Mouse (Mus musculus) midbrain, embryonic 16.5 days (tissue): ENCODE measurements around the gene Calcoco2. TPM values are rescaled to one million over a fixed set of nuclear protein-coding genes. Genes with fewer than 3 reads are reported as not detected.
A peak's percentile ranks its signal among the peaks of the same experiment; 100 is the strongest.

Source experiments
- ATAC-seq: fragments of 200-750 bp; cut with Nextera tagmentation; 2 replicates; pipeline ENCODE4 v1.8.0; 2017; ENCODE audit warnings: moderate TSS enrichment
- H3K27ac ChIP-seq: fragments of 300-500 bp; sonication (generic); 2 replicates; pipeline ENCODE4 v1.5.1; 2014; ENCODE audit warnings: mild to moderate bottlenecking, low read length, mixed read lengths
- H3K27me3 ChIP-seq: fragments of 300-500 bp; sonication (generic); 2 replicates; pipeline ENCODE4 v1.6.1; 2014; ENCODE audit warnings: low read depth, low read length, mixed read lengths; ENCODE audit not compliant: control insufficient read depth, insufficient read depth
- H3K36me3 ChIP-seq: fragments of 300-500 bp; sonication (generic); 2 replicates; pipeline ENCODE4 v1.6.1; 2014; ENCODE audit warnings: mild to moderate bottlenecking, low read length, moderate library complexity, mixed read lengths; ENCODE audit not compliant: control insufficient read depth, insufficient read depth
- H3K4me1 ChIP-seq: fragments of 300-500 bp; sonication (generic); 2 replicates; pipeline ENCODE4 v1.6.1; 2014; ENCODE audit warnings: mild to moderate bottlenecking, low read length, mixed read lengths; ENCODE audit not compliant: control insufficient read depth, insufficient read depth
- H3K4me2 ChIP-seq: fragments of 300-500 bp; sonication (generic); 2 replicates; pipeline ENCODE4 v1.6.1; 2014; ENCODE audit warnings: mild to moderate bottlenecking, low read length, mixed read lengths
- H3K4me3 ChIP-seq: fragments of 300-500 bp; sonication (generic); 2 replicates; pipeline ENCODE4 v1.5.1; 2014; ENCODE audit warnings: low read depth, mild to moderate bottlenecking, low read length, moderate library complexity, mixed read lengths
- H3K9ac ChIP-seq: fragments of 300-500 bp; sonication (generic); 2 replicates; pipeline ENCODE4 v1.6.1; 2014; ENCODE audit warnings: low read depth, low read length, mixed read lengths
- H3K9me3 ChIP-seq: fragments of 300-500 bp; sonication (generic); replicated peaks from 2 replicates; pipeline ENCODE4 v1.6.1; 2014; ENCODE audit warnings: mild to moderate bottlenecking, low read length, mixed read lengths; ENCODE audit not compliant: control insufficient read depth, poor library complexity, severe bottlenecking
- WGBS: fragments of 180-500 bp; shearing (Covaris S2); extraction: QIAGEN DNeasy Blood & Tissue Kit; methylation state at CpG from one replicate; pipeline ENCODE4 v1.1.7; 2014; 5-methylcytosine and 5-hydroxymethylcytosine counted together
- polyA plus RNA-seq: library from polyadenylated mRNA; unstranded; fragments of >200 nt; fragmentation: Nextera tagmentation; extraction: Ambion mirVana; gene quantifications from 2 replicates; pipeline ENCODE4 v1.2.1, GENCODE M21; 2015

Gene Calcoco2
- polyA plus RNA-seq, 1 experiment from 2014 or later, result not detected

DNA sequence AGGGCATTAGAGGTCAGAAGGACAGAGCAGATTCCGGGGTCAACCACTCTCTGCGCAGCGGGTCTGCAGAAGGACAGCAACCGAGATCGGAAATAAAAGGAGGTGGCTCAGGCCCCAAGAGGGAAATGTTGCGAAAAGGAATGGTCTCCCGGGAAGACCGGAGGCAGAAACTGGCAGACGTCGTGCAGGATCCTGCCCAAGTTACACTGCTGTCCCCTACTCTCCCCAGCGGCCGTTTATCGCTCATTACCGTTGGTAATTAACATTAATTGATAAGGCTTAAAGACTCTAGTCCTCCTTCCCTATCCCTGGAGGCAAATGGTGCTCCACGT lies 36.6 kb downstream of the Calcoco2 start:
- H3K27me3 ChIP-seq, result no peaks in the 10 kb centered on the region
- peaks cover 5% of the 10 kb centered on the region; the same call in 1 of the 2 replicates for H3K36me3 ChIP-seq
- 1% methylated on average over 15 of the region's 15 CpGs for WGBS
- peak overlapping the region; percentile 87 for H3K9ac ChIP-seq
- H3K4me2 ChIP-seq, result peak overlapping the region; percentile 87
- no peaks in the 10 kb centered on the region for H3K9me3 ChIP-seq
- H3K27ac ChIP-seq, result peak overlapping the region; percentile 79
- no peak for ATAC-seq
- peak overlapping the region; percentile 66 for H3K4me3 ChIP-seq
- H3K4me1 ChIP-seq, result peaks cover 13% of the 10 kb centered on the region

DNA sequence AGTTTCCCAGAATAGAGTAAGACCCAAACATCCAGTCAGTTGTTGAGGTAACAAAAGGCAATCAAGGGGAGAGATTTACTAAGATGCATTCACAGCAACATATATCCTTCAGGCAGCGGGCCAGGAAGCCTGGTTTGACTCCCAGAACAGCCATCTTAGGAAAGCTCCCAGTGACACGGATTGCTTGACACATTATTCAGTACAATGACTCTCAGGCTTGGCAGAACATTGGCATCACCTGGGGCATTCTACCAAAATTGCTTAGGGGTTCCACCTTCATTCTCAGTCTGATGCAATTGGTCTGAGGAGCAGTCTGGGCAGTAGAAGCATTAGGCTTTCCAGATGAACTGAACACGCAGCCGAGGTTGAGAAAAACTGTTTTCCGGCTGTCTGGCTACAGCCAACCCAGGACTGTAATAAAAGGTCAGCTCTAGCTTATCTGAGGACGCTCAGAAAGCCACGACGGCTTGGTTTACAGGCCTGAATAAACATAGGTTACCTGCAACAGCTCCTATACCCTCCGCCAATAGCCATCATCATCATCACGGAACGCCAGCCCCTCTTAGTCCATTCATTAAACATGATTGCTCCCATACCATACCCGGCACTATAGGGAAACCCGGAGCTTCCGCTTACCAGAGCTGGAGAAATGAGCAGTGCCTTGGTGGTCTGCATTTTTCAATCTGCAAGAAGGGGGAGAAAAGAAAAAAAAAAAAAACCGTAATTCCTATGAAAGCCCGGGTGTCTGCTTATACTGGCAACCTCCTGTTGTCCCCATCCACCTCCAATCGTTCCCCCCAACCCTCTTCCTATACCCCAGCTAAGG lies 37.2 kb downstream of the Calcoco2 start:
- no peak for ATAC-seq
- Histone ChIP-seq H3K4me1 (peaks cover 13% of the 10 kb centered on the region), H3K27me3 (no peaks in the 10 kb centered on the region), H3K9ac (peak overlapping the region; percentile 87), H3K36me3 (peaks cover 5% of the 10 kb centered on the region), H3K4me2 (peak overlapping the region; percentile 87), H3K4me3 (peak overlapping the region; percentile 66), H3K9me3 (no peaks in the 10 kb centered on the region), H3K27ac (peak overlapping the region; percentile 79)
- WGBS, result 29% methylated on average over 17 of the region's 17 CpGs

DNA sequence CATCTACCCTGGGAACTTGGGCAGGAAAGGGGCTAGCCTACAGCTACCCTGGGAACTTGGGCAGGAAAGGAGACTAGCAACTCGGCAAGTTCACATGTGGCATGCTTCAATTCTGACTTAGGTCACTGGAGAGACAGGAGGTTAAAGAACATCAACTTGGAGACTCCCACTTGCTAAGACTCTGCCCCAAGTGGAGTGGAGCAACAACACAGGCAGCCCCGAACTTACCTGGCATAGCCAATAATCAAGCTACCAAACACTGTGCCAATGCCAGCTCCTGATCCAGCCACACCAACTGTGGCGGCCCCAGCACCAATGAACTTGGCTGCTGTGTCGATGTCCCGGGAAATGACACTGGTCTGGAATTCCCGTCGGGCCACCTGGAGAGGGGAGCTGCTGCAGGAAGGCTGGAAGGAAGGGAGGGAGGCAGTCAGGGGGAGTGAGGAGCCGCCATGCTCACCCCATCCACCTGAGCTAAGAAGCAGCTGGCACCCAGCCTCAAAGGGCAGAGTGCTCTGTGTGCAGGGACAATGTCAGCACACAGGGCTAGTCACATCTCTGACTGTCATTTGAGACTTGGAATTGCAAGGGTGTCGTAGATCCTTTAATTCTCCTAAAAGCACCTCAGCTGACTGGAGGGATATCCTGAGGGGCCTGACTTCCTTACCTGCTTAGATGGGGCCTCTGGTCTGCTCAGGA lies 38.3 kb downstream of the Calcoco2 start:
- H3K27me3 ChIP-seq, result no peaks in the 10 kb centered on the region
- no peak overlapping the region for H3K9ac ChIP-seq
- peaks cover 13% of the 10 kb centered on the region for H3K4me1 ChIP-seq
- 88% methylated on average over 9 of the region's 9 CpGs for WGBS
- no peak for ATAC-seq
- H3K27ac ChIP-seq, result no peak overlapping the region
- no peaks in the 10 kb centered on the region for H3K9me3 ChIP-seq
- no peak overlapping the region for H3K4me3 ChIP-seq
- peaks cover 5% of the 10 kb centered on the region for H3K36me3 ChIP-seq
- H3K4me2 ChIP-seq, result peak overlapping the region; percentile 87; the same call in 1 of the 2 replicates

DNA sequence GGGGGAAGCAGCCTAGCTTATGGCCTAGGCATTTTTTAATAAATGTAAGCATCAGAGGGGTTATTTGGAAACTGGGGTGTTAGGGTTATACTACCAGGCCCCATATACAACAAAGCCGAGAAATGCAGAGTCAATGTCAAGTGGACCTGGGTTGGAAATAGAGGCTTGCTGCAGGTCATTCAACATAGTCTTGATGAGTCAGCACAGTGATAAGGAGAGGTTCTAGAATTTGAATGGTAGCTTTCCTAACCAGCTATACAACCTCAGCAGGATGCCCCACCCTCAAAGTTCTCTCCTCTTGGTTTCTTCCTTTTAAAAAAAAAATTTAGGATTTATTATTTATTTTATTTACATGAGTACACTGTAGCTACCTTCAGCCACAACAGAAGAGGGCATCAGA lies 40.8 kb downstream of the Calcoco2 start:
- no peak overlapping the region for H3K4me3 ChIP-seq
- WGBS, result 94% methylated on average over 1 of the region's 1 CpGs

DNA sequence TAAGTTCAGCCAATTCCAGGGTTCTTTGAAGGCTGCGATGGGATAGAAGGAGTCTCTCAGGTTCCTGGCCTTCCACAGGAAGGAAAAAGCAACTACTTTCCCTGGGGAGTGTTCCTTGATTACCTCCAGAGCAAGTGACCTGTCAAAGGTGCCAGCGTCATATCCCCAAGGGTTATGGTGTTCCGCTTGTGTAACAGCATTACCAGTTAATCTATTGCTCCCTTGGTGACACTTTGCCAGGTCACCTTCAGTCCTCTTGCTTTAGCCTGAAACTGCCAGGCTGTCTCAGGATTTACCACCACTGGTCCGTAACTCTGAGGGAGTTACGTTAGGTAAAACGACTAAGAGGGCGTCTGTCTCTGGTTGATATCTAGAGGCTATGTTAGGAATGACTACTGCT lies 41.4 kb downstream of the Calcoco2 start:
- 93% methylated on average over 7 of the region's 7 CpGs for WGBS
- Histone ChIP-seq H3K9ac (no peak overlapping the region), H3K36me3 (peaks cover 5% of the 10 kb centered on the region)

More for the DNA sequence above, 40.8 kb downstream of the Calcoco2 start:
- no peak for ATAC-seq
- H3K4me2 ChIP-seq, result no peak overlapping the region
- H3K9me3 ChIP-seq, result no peaks in the 10 kb centered on the region
- H3K27me3 ChIP-seq, result no peaks in the 10 kb centered on the region
- no peak overlapping the region for H3K9ac ChIP-seq
- H3K4me1 ChIP-seq, result peaks cover 13% of the 10 kb centered on the region
- no peak overlapping the region for H3K27ac ChIP-seq
- peaks cover 5% of the 10 kb centered on the region for H3K36me3 ChIP-seq

DNA sequence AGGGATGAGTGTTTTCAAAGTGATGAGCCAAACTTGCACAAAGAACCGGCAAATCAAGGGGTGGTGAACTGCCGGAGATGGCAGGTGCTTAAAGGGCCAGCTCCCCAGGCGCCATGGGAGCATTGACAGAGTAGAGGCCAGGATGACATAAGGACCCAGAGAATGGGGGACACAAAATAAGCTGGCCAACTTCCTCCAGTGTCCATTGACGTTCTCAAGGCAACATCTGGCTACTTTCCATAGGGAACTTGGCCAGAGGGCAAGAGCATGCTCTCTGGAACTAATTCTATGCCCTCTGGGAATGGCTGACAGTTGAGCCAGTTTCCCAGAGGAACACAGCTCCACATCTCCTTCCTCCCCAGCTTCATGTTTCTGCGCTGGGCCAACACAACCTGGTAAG lies 43.5 kb downstream of the Calcoco2 start:
- Histone ChIP-seq H3K4me3 (no peak overlapping the region), H3K4me1 (peaks cover 15% of the 10 kb centered on the region), H3K9ac (no peak overlapping the region), H3K27me3 (no peaks in the 10 kb centered on the region), H3K9me3 (no peaks in the 10 kb centered on the region), H3K36me3 (peaks cover 5% of the 10 kb centered on the region), H3K4me2 (no peak overlapping the region), H3K27ac (no peak overlapping the region)
- ATAC-seq, result no peak
- WGBS, result 72% methylated on average over 5 of the region's 5 CpGs

More for the DNA sequence above, 41.4 kb downstream of the Calcoco2 start:
- Histone ChIP-seq H3K4me3 (no peak overlapping the region), H3K4me1 (peaks cover 16% of the 10 kb centered on the region), H3K9me3 (no peaks in the 10 kb centered on the region), H3K4me2 (no peak overlapping the region), H3K27me3 (no peaks in the 10 kb centered on the region), H3K27ac (no peak overlapping the region)
- ATAC-seq, result no peak

DNA sequence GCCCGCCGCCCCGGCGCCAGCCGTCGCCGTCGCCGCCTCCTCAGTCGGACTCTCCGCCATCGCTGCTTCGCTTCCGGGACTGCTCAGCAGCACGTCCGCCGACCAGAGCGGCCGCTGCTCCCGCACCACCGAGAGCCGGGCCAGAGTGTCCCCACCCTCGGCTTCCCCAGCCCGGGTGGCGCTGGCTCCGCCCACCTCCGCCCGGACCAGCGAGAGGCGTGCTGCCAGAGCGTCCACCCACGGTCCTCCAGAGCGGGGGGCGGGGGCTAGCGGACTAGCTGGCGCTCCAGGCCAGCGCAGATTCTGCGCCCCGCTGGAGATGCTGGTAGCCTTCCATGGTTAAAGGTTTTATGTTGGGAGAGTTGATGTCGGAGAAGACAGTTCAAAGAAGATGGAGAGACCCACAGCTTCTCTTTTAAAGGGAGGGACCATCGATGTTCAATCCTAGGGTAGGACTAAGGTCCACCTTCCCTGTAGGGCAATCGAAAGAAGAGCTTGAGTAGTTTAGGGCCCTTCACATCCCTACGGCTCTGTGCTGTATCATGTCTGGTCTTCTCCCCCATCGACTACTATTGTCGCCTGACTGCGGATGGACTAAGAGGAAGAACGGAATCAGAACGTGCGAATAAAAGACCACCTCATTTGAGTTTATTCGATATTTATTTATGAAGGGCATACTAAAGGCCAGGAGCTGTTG lies 46.4 kb downstream of the Calcoco2 start, which contains the start of gene Ube2z:
Ube2z (minus strand) TSS at position 174 of the 697 bp plus-strand sequence.
- peak within 1 kb of the TSS; percentile 88 for H3K27ac ChIP-seq
- peaks cover 20% of the 10 kb centered on the region for H3K4me1 ChIP-seq
- H3K4me3 ChIP-seq, result peak within 1 kb of the TSS; percentile 86
- ATAC-seq, result peak; percentile 99
- peaks cover 5% of the 10 kb centered on the region; the same call in 1 of the 2 replicates for H3K36me3 ChIP-seq
- peak within 1 kb of the TSS; percentile 88 for H3K4me2 ChIP-seq
- 5% methylated on average over 39 of the region's 50 CpGs for WGBS
- H3K9me3 ChIP-seq, result no peaks in the 10 kb centered on the region
- H3K27me3 ChIP-seq, result no peaks in the 10 kb centered on the region
- H3K9ac ChIP-seq, result peak within 1 kb of the TSS; percentile 86

DNA sequence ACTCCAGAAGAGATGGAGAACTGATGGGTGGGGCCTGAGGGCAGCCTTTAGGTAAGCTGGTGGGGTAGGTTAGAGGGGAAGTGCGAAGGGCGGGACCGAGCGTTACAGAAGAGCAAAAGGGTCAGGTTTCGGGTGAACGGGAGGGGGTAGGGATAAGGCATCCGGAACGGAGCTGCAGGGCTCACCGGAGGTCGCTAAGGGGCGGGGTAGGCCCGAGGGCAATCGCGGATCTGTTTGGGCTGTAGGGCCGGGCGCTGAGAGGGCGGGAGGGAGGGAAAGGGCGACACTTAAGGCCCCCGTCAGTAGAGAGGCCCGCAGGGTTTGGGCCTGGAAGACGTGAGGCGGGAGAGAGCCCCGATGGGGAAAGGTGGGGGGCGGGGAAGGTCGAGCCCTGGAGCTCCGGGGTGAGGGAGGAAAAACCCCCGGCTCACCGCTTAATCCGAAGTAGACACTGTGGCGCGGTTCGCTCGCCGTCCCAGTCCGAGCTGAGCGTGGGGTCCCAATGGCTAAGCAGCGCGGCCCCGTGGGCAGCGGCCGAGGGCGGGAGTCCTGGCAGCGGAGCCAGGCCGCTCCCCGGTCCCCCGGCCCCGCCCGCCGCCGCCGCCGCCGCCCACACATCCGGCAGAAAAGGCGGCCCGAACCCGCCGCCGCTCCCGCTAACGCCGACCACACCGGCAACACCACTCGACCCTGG lies 47.1 kb downstream of the Calcoco2 start:
- no peaks in the 10 kb centered on the region for H3K9me3 ChIP-seq
- peak overlapping the region; percentile 88 for H3K4me2 ChIP-seq
- peak overlapping the region; percentile 88 for H3K27ac ChIP-seq
- peak overlapping the region; percentile 86 for H3K4me3 ChIP-seq
- WGBS, result under 1% methylated on average over 41 of the region's 64 CpGs
- H3K36me3 ChIP-seq, result peaks cover 9% of the 10 kb centered on the region; the same call in 1 of the 2 replicates
- peaks cover 20% of the 10 kb centered on the region for H3K4me1 ChIP-seq
- H3K9ac ChIP-seq, result peak overlapping the region; percentile 86
- ATAC-seq, result peak; percentile 66
- no peaks in the 10 kb centered on the region for H3K27me3 ChIP-seq
